Mouse (Mus musculus) hindbrain, embryonic 16.5 days (tissue): Measurements from ENCODE around the gene Hes2. TPM values are rescaled to one million over a fixed set of nuclear protein-coding genes. Genes with fewer than 3 reads are reported as not detected.

Source experiments
- polyA plus RNA-seq: library from polyadenylated mRNA; unstranded; fragments of >200 nt; fragmentation: Nextera tagmentation; extraction: Ambion mirVana; gene quantifications from 2 replicates; pipeline ENCODE4 v1.2.1, GENCODE M21; 2015

Hes2 gene
- polyA plus RNA-seq, 1 experiment from 2014 or later: not detected

Other genes with a start within 250 kb of the Hes2 start
- 78.4 and 86.9 TPM in 2 replicates for gene Dnajc11, start 225.2 kb upstream of the Hes2 start, polyA plus RNA-seq
- 35.4 and 35.7 TPM in 2 replicates for gene Thap3, start 169.9 kb upstream of the Hes2 start, polyA plus RNA-seq
- gene Phf13, start 162.6 kb upstream of the Hes2 start, polyA plus RNA-seq: 21.3 and 24.8 TPM in 2 replicates
- 4.7 and 5.0 TPM in 2 replicates for gene Klhl21, start 150.1 kb upstream of the Hes2 start, polyA plus RNA-seq
- 18.1 and 20.9 TPM in 2 replicates for gene Zbtb48, start 131.2 kb upstream of the Hes2 start, polyA plus RNA-seq
- 1.9 and 2.0 TPM in 2 replicates for gene Tas1r1, start 120.3 kb upstream of the Hes2 start, polyA plus RNA-seq
- gene Nol9, start 119.5 kb upstream of the Hes2 start, polyA plus RNA-seq: 18.7 and 23.0 TPM in 2 replicates
- gene Plekhg5, start 86.4 kb upstream of the Hes2 start, polyA plus RNA-seq: 13.8 and 16.4 TPM in 2 replicates
- gene Tnfrsf25, start 42.9 kb upstream of the Hes2 start, polyA plus RNA-seq: 0.80 and 1.1 TPM in 2 replicates
- gene Espn, start 6.5 kb upstream of the Hes2 start, polyA plus RNA-seq: 0.34 and 0.46 TPM in 2 replicates
- gene Acot7, start 19.3 kb downstream of the Hes2 start, polyA plus RNA-seq: 478 and 542 TPM in 2 replicates
- 15.5 and 16.4 TPM in 2 replicates for gene Gpr153, start 115.4 kb downstream of the Hes2 start, polyA plus RNA-seq
- 0.11 and 0.50 TPM in 2 replicates for gene Hes3, start 132.8 kb downstream of the Hes2 start, polyA plus RNA-seq
- gene Icmt, start 138.4 kb downstream of the Hes2 start, polyA plus RNA-seq: 17.2 and 22.2 TPM in 2 replicates
- 9.0 and 10.6 TPM in 2 replicates for gene Rnf207, start 160.1 kb downstream of the Hes2 start, polyA plus RNA-seq
- gene Rpl22, start 166.9 kb downstream of the Hes2 start, polyA plus RNA-seq: 125 and 138 TPM in 2 replicates
- gene Chd5, start 179.8 kb downstream of the Hes2 start, polyA plus RNA-seq: 46.7 and 47.7 TPM in 2 replicates